Mouse (Mus musculus) hindbrain, embryonic 16.5 days (tissue): ENCODE measurements at regions not wholly inside any gene's neighbourhood (a gene's known extent, or its start where the extent isn't known, plus 50 kb on each side); places are given as distances from the start of the nearest gene placed in this dataset.
"Not testable (repeated sequence)": the region's sequence is repeated elsewhere in the genome, so short reads cannot be mapped to it uniquely, and the experiment has no call there.

Experiments used
- ATAC-seq: fragments of 200-750 bp; cut with Nextera tagmentation; 2 replicates; pipeline ENCODE4 v1.8.0; 2017; ENCODE audit warnings: moderate TSS enrichment, moderate library complexity
- H3K27ac ChIP-seq: fragments of 300-500 bp; sonication (generic); 2 replicates; pipeline ENCODE4 v1.5.1; 2014; ENCODE audit warnings: low read depth, mild to moderate bottlenecking, control low read depth, low read length, moderate library complexity
- H3K27me3 ChIP-seq: fragments of 300-500 bp; sonication (generic); replicated peaks from 2 replicates; pipeline ENCODE4 v1.6.1; 2014; ENCODE audit warnings: low read length; ENCODE audit not compliant: control insufficient read depth, insufficient read depth
- H3K36me3 ChIP-seq: fragments of 300-500 bp; sonication (generic); 2 replicates; pipeline ENCODE4 v1.6.1; 2014; ENCODE audit warnings: mild to moderate bottlenecking, low read length, moderate library complexity, mixed read lengths; ENCODE audit not compliant: control insufficient read depth, insufficient read depth
- H3K4me1 ChIP-seq: fragments of 300-500 bp; sonication (generic); 2 replicates; pipeline ENCODE4 v1.6.1; 2014; ENCODE audit warnings: low read depth, low read length; ENCODE audit not compliant: control insufficient read depth, insufficient read depth
- H3K4me2 ChIP-seq: fragments of 300-500 bp; sonication (generic); 2 replicates; pipeline ENCODE4 v1.6.1; 2014; ENCODE audit warnings: mild to moderate bottlenecking, low read length, control low read depth, moderate library complexity
- H3K4me3 ChIP-seq: fragments of 300-500 bp; sonication (generic); 2 replicates; pipeline ENCODE4 v1.5.1; 2014; ENCODE audit warnings: mild to moderate bottlenecking, low read length, control low read depth, moderate library complexity
- H3K9ac ChIP-seq: fragments of 300-500 bp; sonication (generic); 2 replicates; pipeline ENCODE4 v1.6.1; 2014; ENCODE audit warnings: low read depth, mild to moderate bottlenecking, control low read depth, low read length, moderate library complexity
- H3K9me3 ChIP-seq: fragments of 300-500 bp; sonication (generic); 2 replicates; pipeline ENCODE4 v1.6.1; 2014; ENCODE audit warnings: mild to moderate bottlenecking, low read length, moderate library complexity; ENCODE audit not compliant: control insufficient read depth
- WGBS: fragments of 180-500 bp; shearing (Covaris S2); extraction: QIAGEN DNeasy Blood & Tissue Kit; methylation state at CpG from one replicate; pipeline ENCODE4 v1.1.7; 2014; 5-methylcytosine and 5-hydroxymethylcytosine counted together

DNA sequence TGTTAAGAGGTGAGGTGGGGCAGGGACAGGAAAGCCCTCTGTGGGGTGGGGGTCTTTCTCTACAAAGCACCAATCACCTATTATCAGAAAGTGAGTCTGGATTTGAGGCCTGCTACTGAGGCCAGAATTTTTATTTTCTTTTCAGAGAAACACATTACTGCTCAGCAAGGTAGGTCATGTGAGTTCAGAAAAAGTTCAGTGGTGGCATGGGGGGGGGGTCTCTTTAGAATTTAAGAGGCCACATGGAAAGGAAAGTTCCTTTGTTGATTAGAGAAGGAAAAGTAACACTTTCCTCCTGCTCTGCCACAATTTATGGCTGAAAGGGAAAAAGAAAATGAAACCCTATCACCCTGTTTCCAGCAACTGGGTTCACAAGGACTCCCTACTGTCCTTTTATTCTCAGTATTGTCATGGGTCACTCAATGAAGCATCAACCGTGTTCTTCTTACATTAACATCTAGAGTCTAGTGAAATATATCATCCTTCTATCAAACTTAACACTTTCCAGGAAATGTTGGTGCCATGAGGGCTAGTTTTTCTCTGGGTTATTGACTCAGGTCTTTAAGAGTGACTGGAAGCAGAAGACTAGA is 194.1 kb downstream of the 4930474N05Rik start:
- WGBS, result 35% methylated on average over 1 of the region's 1 CpGs
- no peak overlapping the region for H3K4me3 ChIP-seq
- no peak for ATAC-seq
- H3K4me1 ChIP-seq, result no peaks in the 10 kb centered on the region
- no peaks in the 10 kb centered on the region for H3K9me3 ChIP-seq
- H3K9ac ChIP-seq, result no peak overlapping the region
- H3K4me2 ChIP-seq, result no peak overlapping the region
- H3K27me3 ChIP-seq, result no peaks in the 10 kb centered on the region
- H3K27ac ChIP-seq, result no peak overlapping the region
- H3K36me3 ChIP-seq, result no peaks in the 10 kb centered on the region

DNA sequence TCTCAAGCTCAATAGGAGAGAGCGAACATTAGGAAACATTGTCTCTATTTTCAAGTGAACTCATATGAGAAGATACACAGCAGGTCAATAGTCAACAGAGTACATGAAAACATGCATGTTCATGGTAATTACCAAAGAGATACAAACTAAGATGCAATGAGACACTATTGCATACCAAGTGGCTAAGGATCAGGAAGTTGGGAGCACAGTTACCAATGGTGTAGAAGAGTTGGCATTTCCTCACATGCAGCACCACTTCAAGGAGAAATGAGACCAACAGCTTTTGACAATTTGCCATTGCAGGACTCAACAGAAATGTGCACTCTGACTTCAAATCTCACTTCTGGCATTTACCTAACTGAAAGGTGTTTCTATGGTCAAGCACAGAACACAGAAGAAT is 215.6 kb downstream of the 4930474N05Rik start:
- Histone ChIP-seq H3K4me3 (no peak overlapping the region), H3K4me2 (no peak overlapping the region), H3K27me3 (no peaks in the 10 kb centered on the region), H3K9ac (no peak overlapping the region), H3K9me3 (no peaks in the 10 kb centered on the region), H3K36me3 (no peaks in the 10 kb centered on the region), H3K27ac (no peak overlapping the region), H3K4me1 (no peaks in the 10 kb centered on the region)
- WGBS, result 98% methylated on average over 1 of the region's 1 CpGs
- ATAC-seq, result no peak

DNA sequence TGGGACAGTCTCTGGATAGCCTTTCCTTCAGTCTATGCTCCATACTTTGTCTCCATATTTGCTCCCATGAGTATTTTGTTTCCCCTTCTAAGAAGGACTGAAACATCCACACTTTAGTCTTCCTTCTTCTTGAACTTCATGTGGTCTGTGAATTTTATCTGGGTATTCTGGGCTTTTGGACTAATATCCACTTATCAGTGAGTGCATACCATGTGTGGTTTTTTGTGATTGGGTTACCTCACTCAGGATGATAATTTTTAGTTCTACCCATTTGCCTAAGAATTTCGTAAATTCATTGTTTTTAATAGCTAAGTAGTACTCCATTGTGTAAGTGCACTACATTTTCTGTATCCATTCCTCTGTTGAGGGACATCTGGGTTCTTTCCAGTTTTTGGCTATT is 220.0 kb downstream of the 4930474N05Rik start:
- WGBS, result 85% methylated on average over 1 of the region's 1 CpGs
- not testable (repeated sequence) for H3K4me3 ChIP-seq, H3K27me3 ChIP-seq

DNA sequence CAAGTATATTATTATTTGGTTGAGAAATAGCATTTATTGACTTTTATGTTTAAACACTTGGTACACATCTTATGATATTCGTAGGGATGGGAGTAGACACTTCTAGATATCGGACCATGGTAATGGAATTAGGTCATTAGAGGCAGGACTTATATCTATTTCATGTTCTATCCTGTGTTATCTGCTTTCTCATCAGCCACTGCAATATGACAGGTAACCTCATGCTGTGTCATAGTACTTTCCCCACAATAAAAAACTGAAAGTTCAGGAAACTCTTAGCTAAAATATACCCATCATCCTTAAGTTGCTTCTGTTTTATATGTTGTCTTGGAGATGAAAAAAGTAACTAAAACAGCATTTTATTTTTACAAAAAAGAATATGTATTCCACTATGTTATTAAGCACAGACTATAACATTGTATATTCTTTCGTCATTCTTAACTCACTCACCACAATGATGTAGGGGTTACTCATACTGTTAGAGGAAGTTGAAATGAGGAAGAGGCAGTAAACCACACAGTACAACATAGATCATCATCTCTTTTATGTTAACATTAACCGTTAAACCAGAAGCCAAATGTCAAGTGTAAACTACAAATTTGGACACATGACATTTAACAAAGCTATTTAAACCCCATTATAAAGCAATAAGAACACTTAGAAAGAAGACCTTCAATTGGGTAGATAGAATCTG is 221.8 kb downstream of the 4930474N05Rik start:
- no peak overlapping the region for H3K4me3 ChIP-seq
- H3K4me2 ChIP-seq, result no peak overlapping the region
- no peaks in the 10 kb centered on the region for H3K4me1 ChIP-seq
- no peaks in the 10 kb centered on the region for H3K36me3 ChIP-seq
- no peak overlapping the region for H3K9ac ChIP-seq
- H3K27ac ChIP-seq, result no peak overlapping the region
- 84% methylated on average over 4 of the region's 4 CpGs for WGBS
- H3K9me3 ChIP-seq, result no peaks in the 10 kb centered on the region
- ATAC-seq, result no peak
- H3K27me3 ChIP-seq, result no peaks in the 10 kb centered on the region

More for the DNA sequence above, 220.0 kb downstream of the 4930474N05Rik start:
- not testable (repeated sequence) for H3K27ac ChIP-seq, H3K9me3 ChIP-seq, H3K4me2 ChIP-seq, ATAC-seq, H3K36me3 ChIP-seq, H3K4me1 ChIP-seq, H3K9ac ChIP-seq

DNA sequence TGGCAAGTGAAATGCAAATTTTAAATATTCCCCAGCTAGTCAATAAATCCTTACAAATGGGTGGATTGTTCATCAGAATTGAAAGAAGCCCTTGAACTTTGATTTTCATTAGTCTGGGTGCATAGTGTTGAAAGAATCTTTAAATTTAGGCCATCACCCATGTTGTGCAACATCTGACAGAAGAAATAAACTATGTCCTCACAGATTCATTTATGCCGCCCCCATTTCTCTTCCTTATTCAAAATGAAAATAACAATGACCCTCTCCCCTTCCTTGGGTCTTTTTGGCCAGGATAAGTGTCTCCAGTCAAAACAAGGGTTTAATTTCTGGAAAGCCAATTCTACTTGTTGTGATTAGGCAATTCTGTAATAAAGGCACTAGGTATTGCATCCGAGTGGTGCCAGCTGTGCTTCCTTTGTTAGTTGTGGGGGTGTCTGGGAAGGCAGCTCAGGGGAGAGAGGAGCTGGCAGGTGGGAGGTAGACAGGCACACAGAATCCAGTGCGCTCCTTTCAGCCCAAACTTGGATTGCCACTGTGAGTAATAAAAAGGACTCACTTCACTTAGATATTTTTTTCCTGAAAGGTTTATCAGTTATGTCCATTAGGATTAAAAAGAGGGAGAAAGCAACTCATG is 233.7 kb downstream of the 4930474N05Rik start:
- Histone ChIP-seq H3K4me2 (no peak overlapping the region), H3K4me1 (no peaks in the 10 kb centered on the region), H3K36me3 (no peaks in the 10 kb centered on the region), H3K4me3 (no peak overlapping the region), H3K27ac (no peak overlapping the region), H3K9me3 (no peaks in the 10 kb centered on the region), H3K9ac (no peak overlapping the region), H3K27me3 (no peaks in the 10 kb centered on the region)
- 60% methylated on average over 3 of the region's 3 CpGs for WGBS
- ATAC-seq, result no peak

DNA sequence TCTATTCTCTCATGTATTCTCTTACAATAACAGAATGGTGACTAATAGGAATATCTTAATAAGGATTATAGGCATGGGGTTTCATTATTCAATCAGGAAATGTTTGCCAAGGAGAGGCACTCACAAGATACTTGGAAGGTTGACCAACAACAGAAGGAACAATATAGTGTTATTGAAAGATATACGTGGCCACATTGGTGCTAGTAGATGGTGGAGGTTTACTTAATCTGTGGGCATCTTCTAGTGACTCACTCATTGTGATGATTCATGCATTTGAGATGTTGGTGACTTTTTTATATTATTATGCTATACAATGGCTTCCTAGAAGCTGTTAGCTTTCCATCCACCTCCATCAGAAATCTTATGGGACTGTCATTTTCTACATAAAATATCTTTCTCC is 246.1 kb downstream of the 4930474N05Rik start:
- no peaks in the 10 kb centered on the region for H3K9me3 ChIP-seq
- ATAC-seq, result no peak
- H3K4me1 ChIP-seq, result no peaks in the 10 kb centered on the region
- H3K27ac ChIP-seq, result no peak overlapping the region
- H3K4me3 ChIP-seq, result no peak overlapping the region
- H3K9ac ChIP-seq, result no peak overlapping the region
- H3K4me2 ChIP-seq, result no peak overlapping the region
- WGBS, result 93% methylated on average over 1 of the region's 1 CpGs
- H3K27me3 ChIP-seq, result no peaks in the 10 kb centered on the region
- no peaks in the 10 kb centered on the region for H3K36me3 ChIP-seq
